Mouse (Mus musculus) MEL (cell line): ENCODE measurements around the gene Gm28053. TPM values are rescaled to one million over a fixed set of nuclear protein-coding genes. Genes with fewer than 3 reads are reported as not detected.

ENCODE experiments used
- DNase-seq: peaks from one replicate; pipeline ENCODE4 v3.0.0; 2011; ENCODE audit warnings: low read depth, low spot score
- H3K27ac ChIP-seq: 2 replicates; pipeline ENCODE4 v1.5.1; 2012; ENCODE audit warnings: low read depth, mild to moderate bottlenecking, control low read depth, low read length, moderate library complexity; ENCODE audit not compliant: control insufficient read depth
- H3K27me3 ChIP-seq, 2 experiments: fragments of 150-350 bp in 1 of 2; sonication (generic) in 1 of 2; 2 replicates each; pipeline ENCODE4 v1.6.1; 2012; ENCODE audit warnings: low read length in 2 of 2, mild to moderate bottlenecking in 2 of 2, improper control_type of control experiment in 1 of 2, moderate library complexity in 1 of 2; ENCODE audit not compliant: insufficient read depth in 2 of 2, control insufficient read depth in 1 of 2
- H3K36me3 ChIP-seq, 2 experiments: 2 replicates each; pipeline ENCODE4 v1.6.1; 2012 to 2014; ENCODE audit warnings: low read length in 2 of 2, improper control_type of control experiment in 1 of 2, inconsistent platforms in 1 of 2, mild to moderate bottlenecking in 1 of 2; ENCODE audit not compliant: insufficient read depth in 2 of 2, control insufficient read depth in 1 of 2
- H3K4me1 ChIP-seq, 2 experiments: fragments of 150-350 bp in 1 of 2; sonication (generic) in 1 of 2; 2 replicates each; pipeline ENCODE4 v1.6.1; 2012; ENCODE audit warnings: low read length in 2 of 2, improper control_type of control experiment in 1 of 2, mild to moderate bottlenecking in 1 of 2; ENCODE audit not compliant: insufficient read depth in 2 of 2, control insufficient read depth in 1 of 2
- H3K4me3 ChIP-seq, 2 experiments: fragments of 150-350 bp in 1 of 2; sonication (generic) in 1 of 2; 2 replicates each; pipeline ENCODE4 v1.5.1; 2012; ENCODE audit warnings: low read depth in 2 of 2, low read length in 2 of 2, mild to moderate bottlenecking in 2 of 2, moderate library complexity in 2 of 2, control low read depth in 1 of 2, improper control_type of control experiment in 1 of 2; ENCODE audit not compliant: control insufficient read depth in 1 of 2, insufficient read depth in 1 of 2
- H3K79me2 ChIP-seq: 2 replicates; pipeline ENCODE4 v1.6.1; 2012; ENCODE audit warnings: mild to moderate bottlenecking, low read length, moderate library complexity; ENCODE audit not compliant: control insufficient read depth, poor library complexity, insufficient read depth
- H3K9ac ChIP-seq: 2 replicates; pipeline ENCODE4 v1.6.1; 2012; ENCODE audit warnings: low read depth, mild to moderate bottlenecking, control low read depth, low read length, moderate library complexity; ENCODE audit not compliant: control insufficient read depth, poor library complexity, severe bottlenecking
- H3K9me3 ChIP-seq: fragments of 150-350 bp; sonication (generic); replicated peaks from 2 replicates; pipeline ENCODE4 v1.6.1; 2012; ENCODE audit warnings: mild to moderate bottlenecking, low read length, improper control_type of control experiment, moderate library complexity; ENCODE audit not compliant: insufficient read depth
- BHLHE40 ChIP-seq: IDR thresholded peaks from 2 replicates; pipeline ENCODE4 v1.6.1; 2012; ENCODE audit warnings: low read depth, mild to moderate bottlenecking, inconsistent platforms, low read length, improper control_type of control experiment, borderline replicate concordance
- E2F4 ChIP-seq: IDR thresholded peaks from 2 replicates; pipeline ENCODE4 v1.6.1; 2011; ENCODE audit warnings: low read depth, low read length, improper control_type of control experiment, borderline replicate concordance
- EP300 ChIP-seq, 2 experiments: IDR thresholded peaks; 2 replicates each; pipeline ENCODE4 v1.6.1; 2011; ENCODE audit warnings: improper control_type of control experiment in 2 of 2, low read length in 2 of 2, low read depth in 1 of 2, mild to moderate bottlenecking in 1 of 2
- KAT2A ChIP-seq: conservative IDR thresholded peaks from 2 replicates; pipeline ENCODE4 v1.6.1; 2012; ENCODE audit warnings: low read depth, low read length, improper control_type of control experiment, inconsistent platforms
- MAFK ChIP-seq: IDR thresholded peaks from 2 replicates; pipeline ENCODE4 v1.6.1; 2011; ENCODE audit warnings: low read depth, mild to moderate bottlenecking, low read length, improper control_type of control experiment, borderline replicate concordance
- MAX ChIP-seq: IDR thresholded peaks from 2 replicates; pipeline ENCODE4 v1.6.1; 2011; ENCODE audit warnings: low read length, improper control_type of control experiment
- MEF2A ChIP-seq: IDR thresholded peaks from 2 replicates; pipeline ENCODE4 v1.6.1; 2014; ENCODE audit warnings: low read depth, mild to moderate bottlenecking, inconsistent platforms, low read length, improper control_type of control experiment; ENCODE audit not compliant: poor library complexity, insufficient replicate concordance, severe bottlenecking; ENCODE audit errors: extremely low read depth
- MXI1 ChIP-seq: IDR thresholded peaks from 2 replicates; pipeline ENCODE4 v1.6.1; 2011; ENCODE audit warnings: mild to moderate bottlenecking, low read depth, low read length, improper control_type of control experiment
- POLR2AphosphoS2 ChIP-seq: IDR thresholded peaks from 2 replicates; pipeline ENCODE4 v1.6.1; 2011; ENCODE audit warnings: low read length, improper control_type of control experiment
- RAD21 ChIP-seq: IDR thresholded peaks from 2 replicates; pipeline ENCODE4 v1.6.1; 2011; ENCODE audit warnings: mild to moderate bottlenecking, low read depth, low read length, improper control_type of control experiment
- SIN3A ChIP-seq: IDR thresholded peaks from 2 replicates; pipeline ENCODE4 v1.6.1; 2012; ENCODE audit warnings: low read length, improper control_type of control experiment, inconsistent platforms
- TAL1 ChIP-seq: IDR thresholded peaks from 2 replicates; pipeline ENCODE4 v1.6.1; 2012; ENCODE audit warnings: mild to moderate bottlenecking, inconsistent platforms, low read length, moderate library complexity, mixed read lengths
- USF1 ChIP-seq: IDR thresholded peaks from 2 replicates; pipeline ENCODE4 v1.6.1; 2014; ENCODE audit warnings: low read depth, mild to moderate bottlenecking, inconsistent platforms, low read length, improper control_type of control experiment, moderate library complexity
- USF2 ChIP-seq, 2 experiments: IDR thresholded peaks; 2 replicates each; pipeline ENCODE4 v1.6.1; 2011 to 2012; ENCODE audit warnings: improper control_type of control experiment in 2 of 2, low read length in 2 of 2, borderline replicate concordance in 1 of 2, inconsistent platforms in 1 of 2, low read depth in 1 of 2, mild to moderate bottlenecking in 1 of 2; ENCODE audit not compliant: insufficient read depth in 1 of 2
- ZC3H11A ChIP-seq: IDR thresholded peaks from 2 replicates; pipeline ENCODE4 v1.6.1; 2012; ENCODE audit warnings: low read depth, mild to moderate bottlenecking, inconsistent platforms, low read length, improper control_type of control experiment
- ZKSCAN1 ChIP-seq: IDR thresholded peaks from 2 replicates; pipeline ENCODE4 v1.6.1; 2012; ENCODE audit warnings: low read depth, mild to moderate bottlenecking, inconsistent platforms, low read length, improper control_type of control experiment, moderate library complexity
- ZMIZ1 ChIP-seq: IDR thresholded peaks from 2 replicates; pipeline ENCODE4 v1.6.1; 2012; ENCODE audit warnings: low read depth, mild to moderate bottlenecking, inconsistent platforms, low read length, improper control_type of control experiment, moderate library complexity
- polyA plus RNA-seq, 2 experiments: library from polyadenylated mRNA; stranded (reverse) in 1 of 2; unstranded in 1 of 2; fragments of >175 nt in 1 of 2; fragments of >200 nt in 1 of 2; gene quantifications; 2 replicates each; pipeline versions ENCODE4 v1.2.1 to v1.2.4; 2012; ENCODE audit warnings: low replicate concordance in 2 of 2, low read depth in 1 of 2; ENCODE audit not compliant: insufficient read length in 2 of 2, insufficient read depth in 1 of 2, missing spikeins in 1 of 2
- total RNA-seq: library from RNA; depleted of rRNA; stranded (reverse); fragments of 300-350 nt; gene quantifications from 2 replicates; pipeline ENCODE4 v1.2.3, GENCODE M21; 2012

The Gm28053 gene
- total and polyA plus RNA-seq, 3 experiments, result not detected

- Histone ChIP-seq H3K36me3 (no peaks in the 10 kb centered on the region), H3K79me2 (no peaks in the 10 kb centered on the region), H3K27me3 (no peaks in the 10 kb centered on the region), H3K4me1 (no peaks in the 10 kb centered on the region), H3K4me3 (no peak overlapping the region), H3K9ac (no peak overlapping the region), H3K27ac (no peak overlapping the region), H3K9me3 (no peaks in the 10 kb centered on the region)
- no peak for TF ChIP-seq MAX
- DNase-seq, result no peak
Observed at GRCm38 (mm10) chr6:48720326-48720725, 1.9 kb downstream of the Gm28053 start.

DNA sequence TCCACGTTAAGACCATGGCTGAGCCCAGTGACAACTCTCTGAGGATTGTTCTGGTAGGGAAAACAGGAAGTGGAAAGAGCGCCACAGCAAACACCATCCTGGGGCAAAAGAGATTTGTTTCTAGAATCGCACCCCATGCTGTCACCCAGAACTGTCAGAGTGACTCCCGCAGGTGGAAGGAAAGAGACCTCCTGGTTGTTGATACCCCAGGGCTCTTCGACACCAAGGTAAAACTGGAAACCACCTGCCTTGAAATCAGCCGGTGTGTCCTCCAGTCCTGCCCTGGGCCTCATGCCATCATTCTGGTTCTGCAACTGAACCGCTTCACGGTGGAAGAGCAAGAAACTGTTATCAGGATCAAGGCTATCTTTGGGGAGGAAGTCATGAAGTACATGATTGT, 5.1 kb downstream of the Gm28053 start:
- H3K9ac ChIP-seq, result no peak overlapping the region
- H3K4me3 ChIP-seq, result no peak overlapping the region
- no peaks in the 10 kb centered on the region for H3K36me3 ChIP-seq
- H3K27ac ChIP-seq, result no peak overlapping the region
- no peak for DNase-seq
- TF ChIP-seq ZC3H11A, result no peak
- no peak for TF ChIP-seq ZMIZ1
- TF ChIP-seq USF2 (IDR thresholded peaks at IDR 0.05; ENCODE audit: borderline replicate concordance in 1 of 2, insufficient read depth in 1 of 2, low read depth in 1 of 2, low read length in 2 of 2), result no peak
- TF ChIP-seq EP300 (IDR thresholded peaks at IDR 0.05; ENCODE audit: low read depth in 1 of 2, low read length in 2 of 2), result no peak
- no peak for TF ChIP-seq E2F4
- no peak for TF ChIP-seq RAD21
- TF ChIP-seq MAFK, result no peak
- no peak for TF ChIP-seq KAT2A
- TF ChIP-seq POLR2AphosphoS2, result no peak
- no peak for TF ChIP-seq MAX
- H3K79me2 ChIP-seq, result no peaks in the 10 kb centered on the region
- no peaks in the 10 kb centered on the region for H3K9me3 ChIP-seq
- no peaks in the 10 kb centered on the region for H3K27me3 ChIP-seq
- no peaks in the 10 kb centered on the region for H3K4me1 ChIP-seq

GRCm38 (mm10) chr6:48725476-48725875, 7.1 kb downstream of the Gm28053 start:
- H3K9ac ChIP-seq, result no peak overlapping the region
- no peaks in the 10 kb centered on the region for H3K27me3 ChIP-seq
- no peak for DNase-seq
- no peak overlapping the region for H3K4me3 ChIP-seq
- no peaks in the 10 kb centered on the region for H3K36me3 ChIP-seq
- no peak overlapping the region for H3K27ac ChIP-seq
- no peaks in the 10 kb centered on the region for H3K4me1 ChIP-seq
- no peaks in the 10 kb centered on the region for H3K79me2 ChIP-seq
- H3K9me3 ChIP-seq, result no peaks in the 10 kb centered on the region
- no peak for TF ChIP-seq MEF2A
- TF ChIP-seq MAX, result no peak
- no peak for TF ChIP-seq USF1
- no peak for TF ChIP-seq TAL1
- TF ChIP-seq SIN3A, result no peak
- no peak for TF ChIP-seq ZKSCAN1
- no peak for TF ChIP-seq MXI1
- no peak for TF ChIP-seq MAFK
- TF ChIP-seq BHLHE40, result no peak
